Comparison of ENCODE assay signal across 20 mouse cellular contexts in the genomic region with DNA sequence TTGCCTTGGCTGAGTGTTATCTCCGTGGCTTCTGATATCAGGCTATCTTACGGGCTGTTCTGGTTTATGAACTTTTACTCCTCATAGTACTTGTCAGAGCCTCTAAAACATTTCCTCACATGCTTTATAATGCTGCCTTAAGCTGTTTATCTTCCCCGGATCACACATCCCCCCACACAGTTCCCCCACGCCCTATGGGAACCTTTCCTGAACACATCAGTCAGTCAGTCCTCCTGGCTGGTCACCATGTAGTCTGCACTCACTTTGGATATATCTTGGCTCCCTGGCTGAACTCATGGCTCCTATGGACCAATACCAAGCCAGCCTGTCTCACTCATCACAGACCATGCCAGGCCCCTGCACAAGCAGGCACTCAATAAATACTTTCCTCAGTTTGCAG. TPM values are rescaled to one million over a fixed set of nuclear protein-coding genes. Genes with fewer than 3 reads are reported as not detected.
DNase-seq lines count a peak whose midpoint lies in the region; ATAC-seq and TF ChIP-seq lines count a peak whose summit lies in the region.
"Had no signal": no experiment of that assay in that cellular context is flagged by ENCODE, and none has a peak within 500 bp of the region (broad histone marks: within the 10 kb centered on the region; RNA-seq: fewer than 3 reads in every experiment).

No protein-coding gene starts in this region.

- H3K27me3 ChIP-seq in lung, postnatal 0 days (replicated peaks; ENCODE audit: insufficient read depth, low read length): no peaks in the 10 kb centered on the region
- no peaks in the 10 kb centered on the region for H3K27me3 ChIP-seq in intestine, embryonic 16.5 days (replicated peaks; ENCODE audit: control insufficient read depth, insufficient read depth, low read length)
- H3K27me3 ChIP-seq: embryonic facial prominence, embryonic 15.5 days; heart, embryonic 12.5 days had no signal

- DNase-seq in lung, postnatal 10 days: peak; percentile 41
- no peak for DNase-seq in lung, postnatal 0 days (ENCODE audit: low spot score)
- peak; percentile 17 for DNase-seq in lung, postnatal 25 days (ENCODE audit: low spot score)
- no peak for DNase-seq in gastrocnemius, adult 18-20 months (ENCODE audit: low spot score)
- no peak for DNase-seq in left cerebral cortex, adult 8-10 months (ENCODE audit: low spot score in 2 of 2)
- no peak for DNase-seq in left cerebral cortex, postnatal 25 days (ENCODE audit: low spot score in 2 of 2)
- DNase-seq: adrenal gland, adult 8-10 months; adrenal gland, postnatal 36 days; cerebellum, adult 8-10 months; cerebellum, postnatal 14 days; embryo, embryonic 11 days had no signal

- no peak for ATAC-seq in lung, postnatal 0 days
- ATAC-seq in intestine, embryonic 16.5 days: peak; percentile 35; the same call in 1 of the 2 replicates
- ATAC-seq: forebrain, embryonic 14.5 days had no signal

- H3K9me3 ChIP-seq in lung, postnatal 0 days (ENCODE audit: low read length): no peaks in the 10 kb centered on the region
- H3K9me3 ChIP-seq in intestine, embryonic 16.5 days (ENCODE audit: control insufficient read depth, low read length): no peaks in the 10 kb centered on the region
- H3K9me3 ChIP-seq: embryonic facial prominence, embryonic 15.5 days; forebrain, embryonic 10.5 days; heart, embryonic 12.5 days; hindbrain, embryonic 10.5 days had no signal

- TF ChIP-seq CTCF in lung, postnatal 0 days (IDR thresholded peaks at IDR 0.05): no peak

- no peak overlapping the region for H3K4me3 ChIP-seq in lung, postnatal 0 days (ENCODE audit: low read depth, low read length)
- H3K4me3 ChIP-seq in intestine, embryonic 16.5 days (ENCODE audit: low read length): no peak overlapping the region
- H3K4me3 ChIP-seq: embryonic facial prominence, embryonic 15.5 days; erythroblast, embryonic 14.5 days; forebrain, embryonic 10.5 days; heart, adult 2 months; heart, embryonic 12.5 days; hindbrain, embryonic 10.5 days had no signal

- no peaks in the 10 kb centered on the region; the same call in 1 of the 2 replicates for H3K36me3 ChIP-seq in lung, postnatal 0 days (ENCODE audit: insufficient read depth, low read length)
- H3K36me3 ChIP-seq in intestine, embryonic 16.5 days (ENCODE audit: control insufficient read depth, insufficient read depth, low read length): no peaks in the 10 kb centered on the region

- H3K4me1 ChIP-seq in lung, postnatal 0 days (ENCODE audit: insufficient read depth, low read depth, low read length): peaks cover 12% of the 10 kb centered on the region; the same call in 1 of the 2 replicates
- peaks cover 20% of the 10 kb centered on the region for H3K4me1 ChIP-seq in intestine, embryonic 16.5 days (ENCODE audit: control insufficient read depth, insufficient read depth, low read length)

- intact Hi-C loops in left cerebral cortex, postnatal 25 days (cut with DNase I): no loop called here

- no peak overlapping the region for H3K4me2 ChIP-seq in lung, postnatal 0 days (replicated peaks; ENCODE audit: low read depth, low read length)
- H3K4me2 ChIP-seq in intestine, embryonic 16.5 days (ENCODE audit: low read depth, low read length): no peak overlapping the region
- H3K4me2 ChIP-seq: embryonic facial prominence, embryonic 15.5 days; heart, embryonic 12.5 days; hindbrain, embryonic 14.5 days had no signal

- no peak overlapping the region for H3K9ac ChIP-seq in lung, postnatal 0 days (replicated peaks; ENCODE audit: low read depth)
- no peak overlapping the region for H3K9ac ChIP-seq in intestine, embryonic 16.5 days (ENCODE audit: low read depth, low read length)
- H3K9ac ChIP-seq: embryonic facial prominence, embryonic 15.5 days; heart, embryonic 12.5 days; hindbrain, embryonic 14.5 days had no signal

- H3K27ac ChIP-seq in lung, postnatal 0 days (ENCODE audit: low read length): no peak overlapping the region
- H3K27ac ChIP-seq in intestine, embryonic 16.5 days (ENCODE audit: low read length): no peak overlapping the region
- H3K27ac ChIP-seq: embryonic facial prominence, embryonic 15.5 days; forebrain, embryonic 10.5 days; heart, adult 2 months; hindbrain, embryonic 10.5 days; hindbrain, embryonic 14.5 days had no signal

- TF ChIP-seq EP300 in lung, postnatal 0 days (IDR thresholded peaks at IDR 0.05): no peak

- WGBS in lung, postnatal 0 days: 63% methylated on average over 4 of the region's 4 CpGs
- WGBS in intestine, embryonic 16.5 days: 46% methylated on average over 4 of the region's 4 CpGs

RNA-seq across cellular contexts. Expression of gene Kdsr, which starts 2.9 kb away (rescaled TPM):
- polyA plus RNA-seq in lung, postnatal 0 days (2015; fragmentation: Nextera tagmentation; extraction: Ambion mirVana): 25.6 and 31.8 TPM in 2 replicates
- 14.9 and 17.1 TPM in 2 replicates for polyA plus RNA-seq in intestine, embryonic 16.5 days (2015; fragmentation: Nextera tagmentation; extraction: Ambion mirVana)
- 1 to 10 TPM; 3.6 to 8.0 TPM for total RNA-seq in gastrocnemius, adult 18-20 months (2021)
- total RNA-seq in left cerebral cortex, adult 8-10 months (2022): 10 to 100 TPM; 26.3 to 28.6 (median 28.1) TPM
- 10 to 100 TPM; 24.4 to 25.9 TPM for total RNA-seq in left cerebral cortex, postnatal 25 days (2021)

RNA-seq across cellular contexts. Expression of gene Vps4b, which starts 39.9 kb away (rescaled TPM):
- 56.5 and 59.6 TPM in 2 replicates for polyA plus RNA-seq in lung, postnatal 0 days (2015; fragmentation: Nextera tagmentation; extraction: Ambion mirVana)
- polyA plus RNA-seq in intestine, embryonic 16.5 days (2015; fragmentation: Nextera tagmentation; extraction: Ambion mirVana): 68.9 and 78.2 TPM in 2 replicates
- total RNA-seq in gastrocnemius, adult 18-20 months (2021): 10 to 100 TPM; 16.8 to 18.4 TPM
- total RNA-seq in left cerebral cortex, adult 8-10 months (2022): 10 to 100 TPM; 48.8 to 60.1 (median 57.2) TPM
- total RNA-seq in left cerebral cortex, postnatal 25 days (2021): 10 to 100 TPM; 51.5 to 56.4 TPM

RNA-seq across cellular contexts. Expression of gene Bcl2, which starts 42.6 kb away (rescaled TPM):
- 5.7 and 7.1 TPM in 2 replicates for polyA plus RNA-seq in lung, postnatal 0 days (2015; fragmentation: Nextera tagmentation; extraction: Ambion mirVana)
- 10.1 and 11.9 TPM in 2 replicates for polyA plus RNA-seq in intestine, embryonic 16.5 days (2015; fragmentation: Nextera tagmentation; extraction: Ambion mirVana)
- total RNA-seq in gastrocnemius, adult 18-20 months (2021): 1 to 10 TPM; 1.4 to 2.2 TPM
- total RNA-seq in left cerebral cortex, adult 8-10 months (2022): 10 to 100 TPM; 12.1 to 16.1 (median 13.3) TPM
- 10 to 100 TPM; 15.5 to 16.1 TPM for total RNA-seq in left cerebral cortex, postnatal 25 days (2021)
- polyA plus RNA-seq: erythroblast, embryonic 14.5 days had no signal

Comparison
In these comparisons a context has a peak if more than half of its experiments do, and no peak if none do; other contexts are left out.
1. DNase-seq: peak in lung, postnatal 10 days (single experiment) and lung, postnatal 25 days (single experiment); none in lung, postnatal 0 days (single experiment), gastrocnemius, adult 18-20 months (single experiment), left cerebral cortex, adult 8-10 months (0 of 2) and left cerebral cortex, postnatal 25 days (0 of 2).
2. RNA of gene Bcl2, which starts 42.6 kb away (total RNA-seq): 15.5 to 16.1 TPM in left cerebral cortex, postnatal 25 days and 12.1 to 16.1 TPM in left cerebral cortex, adult 8-10 months; 1.4 to 2.2 TPM in gastrocnemius, adult 18-20 months; every median in the first group is over 4 times any median in the second.